Comparison of ENCODE assay signal across 25 mouse cellular contexts in genomic region chr15:101296091-101296490, GRCm38 (mm10). TPM values are rescaled to one million over a fixed set of nuclear protein-coding genes. Genes with fewer than 3 reads are reported as not detected.
DNase-seq lines count a peak whose midpoint lies in the region; ATAC-seq and TF ChIP-seq lines count a peak whose summit lies in the region.
"Had no signal": no experiment of that assay in that cellular context is flagged by ENCODE, and none has a peak within 500 bp of the region (broad histone marks: within the 10 kb centered on the region; RNA-seq: fewer than 3 reads in every experiment).

No protein-coding gene starts in this region.

- no peak for TF ChIP-seq CTCF in gastrocnemius, adult 2 months (IDR thresholded peaks at IDR 0.05)
- no peak for TF ChIP-seq CTCF in kidney, postnatal 0 days (IDR thresholded peaks at IDR 0.05; ENCODE audit: low read depth)
- no peak for TF ChIP-seq CTCF in kidney, adult 2 months (conservative IDR thresholded peaks at IDR 0.05; ENCODE audit: insufficient read depth, insufficient read length, low read depth, low read length)

- peaks cover 5% of the 10 kb centered on the region; the same call in 1 of the 2 replicates for H3K36me3 ChIP-seq in heart, embryonic 16.5 days (ENCODE audit: control insufficient read depth, insufficient read depth)
- no peaks in the 10 kb centered on the region for H3K36me3 ChIP-seq in kidney, postnatal 0 days (ENCODE audit: insufficient read depth, low read length)
- H3K36me3 ChIP-seq in kidney, adult 2 months (ENCODE audit: control insufficient read depth, insufficient read depth, low read length): no peaks in the 10 kb centered on the region
- H3K36me3 ChIP-seq in megakaryocyte, embryonic 14.5 days (replicated peaks; ENCODE audit: low read length): peaks cover 19% of the 10 kb centered on the region

- no peak overlapping the region for H3K4me3 ChIP-seq in gastrocnemius, adult 2 months
- no peak overlapping the region for H3K4me3 ChIP-seq in heart, embryonic 16.5 days (ENCODE audit: low read length)
- no peak overlapping the region for H3K4me3 ChIP-seq in kidney, postnatal 0 days (replicated peaks; ENCODE audit: low read depth, low read length)
- H3K4me3 ChIP-seq in kidney, adult 2 months (ENCODE audit: insufficient read depth, low read depth, low read length): no peak overlapping the region
- H3K4me3 ChIP-seq in megakaryocyte, embryonic 14.5 days (replicated peaks): peak overlapping the region; percentile 36
- H3K4me3 ChIP-seq: embryonic facial prominence, embryonic 10.5 days; forebrain, embryonic 15.5 days; hindbrain, embryonic 13.5 days; midbrain, embryonic 13.5 days had no signal

- H3K27ac ChIP-seq in gastrocnemius, adult 2 months: 0 out of 2 replicates have a peak overlapping the region, but pooled peaks have one; percentile 20
- peak overlapping the region; percentile 28; the same call in 1 of the 2 replicates for H3K27ac ChIP-seq in heart, embryonic 16.5 days (ENCODE audit: low read length)
- H3K27ac ChIP-seq in kidney, postnatal 0 days: peak overlapping the region; percentile 87; the same call in 1 of the 2 replicates
- no peak overlapping the region for H3K27ac ChIP-seq in kidney, adult 2 months (ENCODE audit: insufficient read depth, low read depth, low read length)
- H3K27ac ChIP-seq: embryonic facial prominence, embryonic 10.5 days; forebrain, embryonic 15.5 days; hindbrain, embryonic 13.5 days; midbrain, embryonic 13.5 days had no signal

- H3K9me3 ChIP-seq in heart, embryonic 16.5 days (replicated peaks; ENCODE audit: control insufficient read depth, low read length): no peaks in the 10 kb centered on the region
- no peaks in the 10 kb centered on the region for H3K9me3 ChIP-seq in kidney, postnatal 0 days (replicated peaks; ENCODE audit: low read length)
- no peaks in the 10 kb centered on the region for H3K9me3 ChIP-seq in megakaryocyte, embryonic 14.5 days
- H3K9me3 ChIP-seq: embryonic facial prominence, embryonic 10.5 days; forebrain, embryonic 15.5 days; hindbrain, embryonic 13.5 days; midbrain, embryonic 13.5 days had no signal

- TF ChIP-seq POLR2A in kidney, adult 2 months (IDR thresholded peaks at IDR 0.05; ENCODE audit: low read depth, low read length): no peak

- H3K9ac ChIP-seq in heart, embryonic 16.5 days (ENCODE audit: low read length): no peak overlapping the region
- H3K9ac ChIP-seq in kidney, postnatal 0 days (ENCODE audit: low read depth, low read length): 0 out of 2 replicates have a peak overlapping the region, but pooled peaks have one; percentile 31
- H3K9ac ChIP-seq: forebrain, embryonic 15.5 days; hindbrain, embryonic 13.5 days; liver, postnatal 0 days; midbrain, embryonic 13.5 days had no signal

- no peak overlapping the region for H3K4me2 ChIP-seq in heart, embryonic 16.5 days (ENCODE audit: low read depth, low read length)
- no peak overlapping the region for H3K4me2 ChIP-seq in kidney, postnatal 0 days (ENCODE audit: low read length)
- H3K4me2 ChIP-seq: forebrain, embryonic 15.5 days; hindbrain, embryonic 13.5 days; liver, embryonic 11.5 days; midbrain, embryonic 13.5 days had no signal

- H3K4me1 ChIP-seq in heart, embryonic 16.5 days (ENCODE audit: control insufficient read depth, insufficient read depth, low read length): peaks cover 21% of the 10 kb centered on the region
- H3K4me1 ChIP-seq in kidney, postnatal 0 days (replicated peaks; ENCODE audit: insufficient read depth, low read length): peaks cover 14% of the 10 kb centered on the region; the same call in 1 of the 2 replicates
- no peaks in the 10 kb centered on the region for H3K4me1 ChIP-seq in kidney, adult 2 months (ENCODE audit: control insufficient read depth, insufficient read depth, low read length)
- peaks cover 66% of the 10 kb centered on the region for H3K4me1 ChIP-seq in megakaryocyte, embryonic 14.5 days
- H3K4me1 ChIP-seq: forebrain, embryonic 15.5 days had no signal

- H3K27me3 ChIP-seq in heart, embryonic 16.5 days (ENCODE audit: control insufficient read depth, insufficient read depth, low read length): no peaks in the 10 kb centered on the region
- no peaks in the 10 kb centered on the region for H3K27me3 ChIP-seq in kidney, postnatal 0 days (ENCODE audit: insufficient read depth, low read length)
- H3K27me3 ChIP-seq in kidney, adult 2 months (replicated peaks; ENCODE audit: control insufficient read depth, insufficient read depth, low read length): no peaks in the 10 kb centered on the region
- H3K27me3 ChIP-seq in megakaryocyte, embryonic 14.5 days (replicated peaks): peaks cover 4% of the 10 kb centered on the region
- H3K27me3 ChIP-seq: forebrain, embryonic 15.5 days; hindbrain, embryonic 13.5 days; midbrain, embryonic 13.5 days had no signal

- ATAC-seq in heart, embryonic 16.5 days (replicated peaks; ENCODE audit: extremely low read depth, insufficient read depth, low FRiP score): no peak
- ATAC-seq in kidney, postnatal 0 days (replicated peaks; ENCODE audit: low FRiP score, low read depth): no peak
- no peak for ATAC-seq in megakaryocyte, adult 5-6 weeks (ENCODE audit: poor library complexity, severe bottlenecking)
- ATAC-seq: activated CD4-positive, CD25-positive, alpha-beta regulatory T cell, adult 4 months; forebrain, embryonic 15.5 days; liver, postnatal 0 days; midbrain, embryonic 13.5 days had no signal

- intact Hi-C loops in gastrocnemius, adult 2 months (cut with DNase I): no loop called here
- intact Hi-C loops in gastrocnemius, postnatal 36 days (cut with DNase I): no loop called here

- WGBS in heart, embryonic 16.5 days: 72% methylated on average over 11 of the region's 11 CpGs
- WGBS in kidney, postnatal 0 days: 71% methylated on average over 11 of the region's 11 CpGs
- WGBS in kidney, adult 2 months: 79% methylated on average over 11 of the region's 11 CpGs

- no peak for DNase-seq in gastrocnemius, adult 2 months
- no peak for DNase-seq in gastrocnemius, postnatal 36 days
- DNase-seq in heart, adult 9 months (ENCODE audit: low spot score in 2 of 2): no peak
- peak; percentile 58 for DNase-seq in kidney, postnatal 0 days (ENCODE audit: low spot score)
- DNase-seq in kidney, adult 2 months: no peak
- DNase-seq: adrenal gland, adult 8-10 months; cerebellum, adult 11-12 months; cerebellum, postnatal 10 days; gastrocnemius, postnatal 10 days; kidney, adult 11 months; left cerebral cortex, postnatal 4 days; liver, postnatal 0 days; thymus, postnatal 14 days had no signal

RNA-seq across cellular contexts. Expression of gene 6030408B16Rik, which starts 3.1 kb away (rescaled TPM):
- total RNA-seq in gastrocnemius, adult 2 months (2021): under 1 TPM; 0.20 to 0.36 TPM
- under 1 TPM; 0.23 to 0.44 TPM for total RNA-seq in gastrocnemius, postnatal 36 days (2021)
- 2.8 and 7.1 TPM in 2 replicates for polyA plus RNA-seq in heart, embryonic 16.5 days (2015; fragmentation: Nextera tagmentation; extraction: Ambion mirVana)
- 23.3 and 24.5 TPM in 2 replicates for polyA plus RNA-seq in kidney, postnatal 0 days (2015; fragmentation: Nextera tagmentation; extraction: Ambion mirVana)
- 0.13 and 0.37 TPM in 2 replicates for polyA plus RNA-seq in kidney, adult 2 months (2012; rRNA removed)
- polyA plus RNA-seq in megakaryocyte, embryonic 14.5 days (2012; ENCODE audit: insufficient read depth, low replicate concordance): 2.1 TPM in 1 of 2 replicates, not detected in the other
- not detected in 2 replicates for total RNA-seq in megakaryocyte, adult 5-6 weeks (2015)
- not detected in 2 replicates for total RNA-seq in megakaryocyte, adult 5-6 weeks (2017)
- total RNA-seq: layer of hippocampus, postnatal 10 days; megakaryocyte progenitor cell, adult 5-6 weeks had no signal
- polyA plus RNA-seq: large intestine, adult 2 months had no signal

RNA-seq across cellular contexts. Expression of gene Atg101, which starts 12.0 kb away (rescaled TPM):
- total RNA-seq in gastrocnemius, adult 2 months (2021): 10 to 100 TPM; 23.7 to 32.4 TPM
- 10 to 100 TPM; 30.6 to 32.6 TPM for total RNA-seq in gastrocnemius, postnatal 36 days (2021)
- 64.5 and 68.9 TPM in 2 replicates for polyA plus RNA-seq in heart, embryonic 16.5 days (2015; fragmentation: Nextera tagmentation; extraction: Ambion mirVana)
- 77.1 and 79.5 TPM in 2 replicates for polyA plus RNA-seq in kidney, postnatal 0 days (2015; fragmentation: Nextera tagmentation; extraction: Ambion mirVana)
- 46.1 and 48.7 TPM in 2 replicates for polyA plus RNA-seq in kidney, adult 2 months (2012; rRNA removed)
- 36.9 and 65.9 TPM in 2 replicates for polyA plus RNA-seq in megakaryocyte, embryonic 14.5 days (2012; ENCODE audit: insufficient read depth, low replicate concordance)
- total RNA-seq in megakaryocyte, adult 5-6 weeks (2015): 8.2 and 12.1 TPM in 2 replicates
- total RNA-seq in megakaryocyte, adult 5-6 weeks (2017): 53.3 and 58.0 TPM in 2 replicates

RNA-seq across cellular contexts. Expression of gene Nr4a1, which starts 42.0 kb away (rescaled TPM):
- 100 to 1,000 TPM; 143 to 146 TPM for total RNA-seq in gastrocnemius, adult 2 months (2021)
- 100 to 1,000 TPM; 152 to 202 TPM for total RNA-seq in gastrocnemius, postnatal 36 days (2021)
- polyA plus RNA-seq in heart, embryonic 16.5 days (2015; fragmentation: Nextera tagmentation; extraction: Ambion mirVana): 12.6 and 13.5 TPM in 2 replicates
- polyA plus RNA-seq in kidney, postnatal 0 days (2015; fragmentation: Nextera tagmentation; extraction: Ambion mirVana): 8.6 and 9.5 TPM in 2 replicates
- polyA plus RNA-seq in kidney, adult 2 months (2012; rRNA removed): 4.9 and 5.7 TPM in 2 replicates
- 2.9 and 6.8 TPM in 2 replicates for polyA plus RNA-seq in megakaryocyte, embryonic 14.5 days (2012; ENCODE audit: insufficient read depth, low replicate concordance)
- 42.1 and 45.0 TPM in 2 replicates for total RNA-seq in megakaryocyte, adult 5-6 weeks (2015)
- 37.0 TPM in 2 replicates for total RNA-seq in megakaryocyte, adult 5-6 weeks (2017)
